Mouse (Mus musculus) liver, adult (tissue): ENCODE measurements around the gene Upk3bl.

Experiments
- GATA4 ChIP-seq: IDR thresholded peaks from 2 replicates; pipeline ENCODE4 v1.6.1; 2014; ENCODE audit warnings: mild to moderate bottlenecking, low read length; ENCODE audit not compliant: insufficient replicate concordance

Upk3bl gene

GRCm38 (mm10) chr5:136095089-136095488, 40.8 kb downstream of the Upk3bl start:
- no peak for TF ChIP-seq GATA4

- no peak for TF ChIP-seq GATA4
Observed at GRCm38 (mm10) chr5:136098536-136098935, 44.2 kb downstream of the Upk3bl start.

GRCm38 (mm10) chr5:136102099-136102820, 48.0 kb downstream of the Upk3bl start:
- no peak; the same call in 1 of the 2 replicates for TF ChIP-seq GATA4

- TF ChIP-seq GATA4, result no peak
Observed at GRCm38 (mm10) chr5:136104511-136104910, 50.2 kb downstream of the Upk3bl start.

GRCm38 (mm10) chr5:136108486-136108885, 54.2 kb downstream of the Upk3bl start:
- TF ChIP-seq GATA4, result no peak

DNA sequence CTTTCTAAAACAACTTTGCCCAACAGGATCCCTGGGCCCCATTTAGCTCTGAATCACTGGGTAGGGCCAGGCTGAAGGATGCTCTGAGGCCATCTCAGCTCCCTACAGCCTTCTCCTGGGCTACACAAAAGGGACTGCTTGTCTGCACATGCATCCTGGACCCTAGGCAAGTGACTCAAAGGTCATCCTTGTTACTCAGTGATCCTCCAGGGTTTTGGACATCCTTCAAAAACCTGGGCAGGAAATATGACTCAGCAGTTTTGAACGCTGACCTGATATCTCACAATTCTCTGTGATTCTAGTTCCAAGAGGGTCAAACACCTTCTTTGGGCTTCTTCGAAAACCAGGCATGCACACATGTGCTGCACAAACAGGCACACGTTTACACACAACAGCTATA, 54.8 kb downstream of the Upk3bl start:
- TF ChIP-seq GATA4, result no peak
